Mouse (Mus musculus) layer of hippocampus, postnatal 10 days (tissue): ENCODE data around the gene Ttc28. TPM values are rescaled to one million over a fixed set of nuclear protein-coding genes. Genes with fewer than 3 reads are reported as not detected.

Experiments used
- DNase-seq, 2 experiments: peaks; one replicate each; pipeline ENCODE4 v3.0.0; 2021; ENCODE audit warnings: low spot score in 2 of 2
- total RNA-seq, 2 experiments: library from RNA; stranded (reverse); gene quantifications; 2 replicates each; pipeline ENCODE4 v1.2.3; 2021

Gene Ttc28
- total RNA-seq, 2 experiments from 2014 or later, result 29.6 to 32.7 TPM

DNA sequence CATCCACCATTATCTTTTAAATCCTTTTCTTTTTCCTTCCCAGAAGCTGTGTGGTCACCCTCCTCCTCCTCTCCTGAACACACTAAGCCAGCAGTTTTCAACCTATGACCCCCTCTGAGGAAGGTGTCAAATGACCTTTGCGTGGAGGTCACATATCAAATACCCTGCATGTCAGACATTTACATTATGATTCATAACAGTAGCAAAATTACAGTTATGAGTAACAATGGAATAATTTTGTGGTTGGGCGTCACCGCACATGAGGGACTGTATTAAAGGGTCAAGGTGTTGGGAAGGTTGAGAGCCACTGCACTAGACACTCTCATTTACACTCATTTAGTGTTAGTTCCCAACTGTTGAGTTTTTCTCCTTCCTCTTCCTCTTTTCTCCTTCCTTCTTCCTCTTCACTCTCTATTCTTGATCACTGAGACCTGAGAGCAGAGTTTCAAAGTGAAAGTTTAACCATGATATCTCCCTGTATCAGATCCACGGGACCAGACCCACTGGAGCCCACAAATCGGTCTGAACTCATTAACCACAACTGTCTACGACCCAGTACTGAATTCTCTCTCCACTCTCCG is 245.1 kb downstream of the Ttc28 start:
- DNase-seq, result no peak

DNA sequence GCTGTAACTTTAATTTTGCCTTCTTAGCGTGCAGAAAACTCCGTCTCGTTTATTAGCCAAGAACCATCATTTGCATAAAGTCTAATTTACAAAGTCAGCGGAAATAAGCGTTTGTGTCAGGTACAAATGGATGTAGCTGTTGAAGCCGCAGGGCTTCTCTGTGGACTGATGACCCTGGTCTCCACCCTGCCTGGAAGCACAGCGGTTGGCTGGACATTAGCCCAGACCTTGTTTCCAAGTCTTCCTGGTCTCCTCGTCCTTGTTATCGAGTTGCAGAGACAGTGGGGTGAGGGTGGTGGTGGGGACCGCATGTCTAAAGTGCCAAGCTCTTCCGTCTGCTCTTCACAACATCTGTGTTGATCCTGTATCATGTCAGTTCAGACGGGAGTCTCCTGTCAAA is 246.1 kb downstream of the Ttc28 start:
- DNase-seq, result no peak

DNA sequence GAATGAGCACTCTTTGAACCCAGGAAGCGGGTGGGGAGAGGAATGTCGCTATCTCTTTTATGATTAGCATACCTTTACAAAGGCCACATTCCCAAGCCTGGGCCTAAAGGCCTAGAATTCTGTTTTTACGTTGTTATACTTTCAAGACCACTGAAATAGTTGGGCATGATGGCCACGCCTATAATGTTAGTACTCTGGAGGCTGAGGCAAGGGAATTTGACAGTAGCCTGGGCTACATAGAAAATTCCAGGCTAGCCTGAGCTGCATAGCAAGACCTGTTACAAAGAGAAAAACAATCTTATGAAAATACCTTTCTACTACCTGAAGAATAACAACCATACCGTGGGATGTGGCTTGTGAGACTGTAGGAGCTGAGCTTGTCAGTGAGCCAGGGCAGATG is 248.2 kb downstream of the Ttc28 start:
- no peak for DNase-seq

DNA sequence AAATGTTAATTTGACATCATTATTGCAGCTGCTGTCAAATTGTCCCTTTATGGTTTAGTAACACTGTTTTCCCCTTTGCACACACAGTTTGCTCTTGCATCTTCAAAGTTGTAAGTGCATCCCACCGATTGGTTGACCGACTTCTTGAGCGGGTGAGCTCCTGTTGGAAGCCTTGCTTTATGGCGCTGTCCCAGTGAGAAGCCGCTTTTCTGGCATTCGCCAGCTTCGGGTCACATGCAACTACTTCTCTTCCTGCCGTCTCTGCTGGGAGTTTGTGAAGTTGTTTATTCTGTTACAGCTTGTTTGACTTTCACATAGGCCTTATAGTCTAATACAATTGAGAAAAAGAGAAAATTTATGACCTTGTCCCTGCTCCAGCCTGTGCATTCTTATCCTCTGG is 250.5 kb downstream of the Ttc28 start:
- no peak for DNase-seq

DNA sequence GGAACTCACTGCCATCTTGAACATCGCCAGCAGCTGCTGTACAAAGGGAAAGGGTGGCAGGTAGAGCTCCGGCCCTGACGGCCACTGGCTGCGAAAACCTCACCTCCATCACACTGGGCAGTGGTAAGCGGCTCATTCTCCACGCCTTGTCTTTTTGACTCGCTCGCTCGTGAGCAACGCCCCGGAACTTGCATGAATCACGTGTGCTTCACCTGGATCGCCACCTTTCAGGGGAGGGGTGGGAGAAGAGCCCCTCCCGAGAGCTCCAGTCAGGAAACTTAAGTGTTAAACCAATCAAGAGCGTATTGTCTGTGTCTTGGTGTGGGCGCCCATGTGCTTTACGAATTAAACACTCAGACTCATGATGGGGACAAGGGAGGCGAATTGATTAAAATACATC is 252.0 kb downstream of the Ttc28 start:
- DNase-seq, result no peak

DNA sequence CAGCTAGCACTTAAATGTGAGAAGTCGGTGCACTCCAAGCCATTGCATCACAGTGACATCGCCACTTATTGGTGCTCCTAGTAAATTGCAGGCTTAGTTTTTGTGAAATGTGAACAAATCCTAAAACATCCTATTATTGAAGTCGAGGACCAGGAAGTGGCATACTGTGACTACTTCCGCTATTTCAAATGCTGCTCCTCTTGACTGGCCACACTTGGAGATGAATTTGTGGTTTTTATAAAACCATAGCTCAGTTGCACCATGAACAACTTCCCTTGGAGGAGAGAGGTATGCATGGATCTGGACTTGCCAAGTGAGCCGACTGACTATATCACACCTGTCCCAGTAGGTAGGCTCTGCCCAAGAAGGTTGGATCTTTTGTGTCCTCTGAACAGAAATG is 253.5 kb downstream of the Ttc28 start:
- DNase-seq, result no peak

DNA sequence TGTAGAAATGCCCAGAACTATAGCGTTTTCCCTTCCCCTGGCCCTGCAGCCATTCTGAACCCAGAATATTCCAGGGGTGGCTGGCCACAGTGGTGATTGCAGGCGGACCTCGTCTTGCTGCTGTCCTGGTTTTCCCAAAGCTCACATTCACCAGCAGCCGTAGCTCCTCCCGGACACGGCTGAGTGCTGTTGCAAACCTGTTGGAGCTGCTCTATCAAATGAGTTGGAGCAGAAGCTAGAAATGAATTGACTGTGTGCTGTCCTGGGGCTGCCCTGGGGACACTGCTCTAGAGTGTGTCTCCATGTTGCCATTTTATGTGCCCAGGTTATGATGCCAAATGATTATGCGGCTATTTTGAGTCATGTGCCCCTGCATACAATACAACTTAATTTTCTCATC is 254.2 kb downstream of the Ttc28 start:
- DNase-seq, result no peak

DNA sequence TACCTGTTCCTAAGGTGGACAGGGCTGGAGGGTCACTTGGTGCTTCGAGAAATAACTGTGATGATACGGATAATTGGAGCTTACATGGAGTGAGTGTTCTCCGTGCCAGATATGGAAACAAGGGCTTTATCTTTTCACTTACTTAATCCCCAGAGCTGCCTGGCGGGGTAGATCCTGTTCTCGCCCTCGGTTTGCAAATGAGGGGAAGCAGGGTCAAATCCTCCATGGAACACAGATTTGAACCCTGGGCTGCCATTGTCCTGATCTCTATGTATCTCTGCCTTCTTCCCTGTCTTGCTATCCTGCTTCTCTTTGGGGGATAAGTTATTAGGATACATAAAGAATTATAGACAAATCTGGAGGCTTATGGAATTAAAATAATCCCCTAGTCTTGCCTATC is 257.7 kb downstream of the Ttc28 start:
- no peak for DNase-seq

DNA sequence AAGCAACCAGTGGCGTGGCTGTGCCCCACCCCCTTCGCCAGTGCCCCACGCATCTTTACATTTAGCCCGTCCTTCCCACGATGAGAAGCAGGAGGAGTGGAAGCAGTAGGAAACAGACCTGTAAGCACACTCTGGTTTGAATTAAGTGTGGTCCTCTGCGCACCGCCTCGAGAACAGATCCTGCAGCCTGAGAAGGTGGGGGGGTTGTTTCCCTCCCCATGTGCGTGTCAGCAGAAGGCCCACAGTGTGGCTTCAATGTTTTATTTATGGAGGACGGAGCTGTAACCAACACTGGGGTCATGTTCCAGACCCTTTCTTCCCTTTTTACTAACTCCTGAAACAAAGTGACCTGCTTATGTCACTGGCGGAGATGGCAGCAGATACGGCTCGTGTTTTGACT is 258.1 kb downstream of the Ttc28 start:
- DNase-seq, result no peak

DNA sequence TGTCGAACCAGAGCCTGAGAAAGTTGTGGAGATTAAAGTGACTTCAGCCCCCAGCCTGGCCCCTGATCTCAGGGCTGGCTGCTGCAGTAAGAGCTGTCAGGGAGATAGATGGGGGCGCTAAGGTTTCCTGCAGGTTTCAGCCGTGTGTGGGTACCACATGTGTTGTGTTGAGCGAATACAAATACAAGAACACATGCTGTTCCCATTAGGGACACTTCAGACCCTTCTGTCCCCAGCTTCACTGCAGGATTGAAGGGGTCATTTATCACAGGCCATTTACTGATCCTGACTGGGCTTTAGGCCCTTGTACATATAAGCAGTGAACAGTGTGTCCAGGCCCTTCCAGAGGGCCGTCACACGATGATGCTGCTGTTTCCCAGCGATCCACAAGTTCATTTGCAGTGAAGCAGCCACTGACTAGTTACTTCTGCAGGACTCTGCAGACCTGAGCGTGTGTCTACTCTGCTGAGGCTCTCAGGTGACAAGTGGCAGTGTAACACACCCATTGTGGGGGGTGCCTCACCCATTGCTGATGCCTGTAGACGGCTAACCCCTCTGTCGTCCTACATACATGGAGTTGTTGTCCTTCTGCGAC is 258.7 kb downstream of the Ttc28 start:
- DNase-seq, result no peak

DNA sequence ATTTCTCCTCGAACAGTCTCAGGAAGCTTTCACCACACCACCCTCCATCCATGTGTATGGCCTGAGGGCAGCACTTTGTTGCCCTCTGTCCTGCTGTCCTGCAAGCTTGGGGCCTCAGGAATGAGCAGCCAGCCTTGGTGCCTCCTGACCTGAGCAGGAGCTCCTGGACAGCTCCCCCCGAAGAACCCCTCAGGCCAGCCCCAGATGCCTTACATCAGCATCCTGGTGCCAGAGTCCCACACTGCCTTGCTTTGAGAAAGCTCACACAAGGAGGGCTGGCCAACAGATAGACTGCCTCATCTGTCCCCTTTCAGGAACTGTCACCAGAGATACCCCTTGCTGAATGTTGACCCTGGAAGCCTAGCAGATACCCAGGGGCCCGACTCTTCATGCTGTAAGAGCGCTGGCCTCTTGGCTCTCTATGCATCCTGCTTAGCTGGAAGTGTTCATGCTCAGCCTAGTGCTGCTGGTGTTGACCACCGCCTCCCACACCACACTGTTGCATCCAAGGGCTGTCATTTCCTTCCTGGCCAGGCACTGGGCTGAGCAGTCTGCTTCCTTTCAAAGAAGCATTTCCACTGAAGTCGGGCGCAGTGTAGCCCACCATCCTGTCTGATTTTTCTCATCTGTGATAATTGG is 259.4 kb downstream of the Ttc28 start:
- no peak for DNase-seq

DNA sequence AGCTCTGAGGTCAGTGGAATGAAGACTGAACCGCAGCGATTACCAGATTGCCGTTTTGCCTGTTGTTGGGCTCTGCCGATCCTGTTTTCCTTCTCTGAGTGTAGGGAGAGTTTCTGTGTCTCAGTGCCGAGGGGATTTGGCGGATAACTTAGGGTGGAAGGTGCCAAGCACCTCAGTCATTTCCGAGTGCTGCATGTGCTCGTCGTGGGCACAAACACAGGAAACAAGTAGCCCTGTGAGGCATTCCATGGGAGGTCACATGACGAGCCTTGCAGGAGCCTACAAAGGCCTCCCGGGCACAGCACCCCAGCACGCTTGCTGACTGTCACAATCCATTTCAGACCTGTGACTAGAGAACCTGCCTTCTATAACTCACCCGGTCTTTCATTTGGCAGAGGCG is 260.0 kb downstream of the Ttc28 start:
- no peak for DNase-seq

DNA sequence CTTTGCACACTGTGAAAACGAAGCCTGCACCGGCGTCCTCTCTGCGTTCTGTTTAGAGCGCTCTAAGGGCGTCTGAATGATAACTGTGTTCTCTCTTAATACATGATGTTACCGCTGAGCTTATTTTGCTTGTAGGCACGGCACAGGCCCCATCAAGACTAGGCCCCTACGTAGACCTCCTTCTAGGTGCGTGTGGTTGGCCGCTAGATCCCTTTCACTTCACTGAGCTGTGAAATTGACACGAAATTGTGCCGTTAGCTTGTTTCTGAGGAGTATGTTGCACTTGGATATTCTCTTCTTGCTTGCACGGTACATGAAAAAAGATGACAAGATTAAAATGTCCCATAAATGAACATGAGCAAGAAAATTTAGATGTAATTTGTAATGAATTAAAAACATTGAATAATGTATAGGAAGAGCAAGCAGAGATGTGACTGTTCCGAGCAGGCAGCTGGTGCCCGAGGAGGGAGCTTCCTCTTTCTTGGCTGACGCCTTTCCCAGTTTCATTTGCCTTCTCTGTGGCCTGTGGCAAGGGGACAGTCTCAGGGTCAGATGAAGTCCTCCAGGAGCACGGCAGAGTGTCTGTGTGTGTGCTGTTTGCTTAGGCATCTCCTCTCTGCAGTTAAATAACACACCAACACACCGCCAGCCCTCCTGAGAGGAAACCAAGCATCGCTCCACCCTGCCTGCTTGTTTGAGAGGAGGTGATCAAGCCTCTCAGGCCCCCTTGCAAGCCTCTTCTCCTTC is 261.7 kb downstream of the Ttc28 start:
- DNase-seq, result no peak

DNA sequence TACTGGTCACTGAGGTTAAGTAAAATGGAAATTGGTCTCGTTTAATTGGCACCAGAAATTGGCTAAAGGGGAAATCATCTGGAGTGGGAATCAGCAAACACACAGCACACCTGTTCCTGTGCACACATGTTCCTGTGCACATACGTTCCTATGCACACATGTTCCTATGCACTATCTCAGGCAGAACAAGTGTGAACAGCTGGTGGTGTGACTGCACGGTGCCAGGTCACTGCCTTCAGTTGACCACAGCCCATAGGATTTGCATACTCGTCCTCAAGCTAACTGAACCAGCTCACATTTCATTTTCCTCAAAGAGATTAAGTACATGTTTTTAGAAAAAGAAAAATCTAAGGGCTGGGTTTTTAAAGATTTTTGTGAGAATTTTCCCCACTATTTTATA is 263.2 kb downstream of the Ttc28 start:
- DNase-seq, result no peak

DNA sequence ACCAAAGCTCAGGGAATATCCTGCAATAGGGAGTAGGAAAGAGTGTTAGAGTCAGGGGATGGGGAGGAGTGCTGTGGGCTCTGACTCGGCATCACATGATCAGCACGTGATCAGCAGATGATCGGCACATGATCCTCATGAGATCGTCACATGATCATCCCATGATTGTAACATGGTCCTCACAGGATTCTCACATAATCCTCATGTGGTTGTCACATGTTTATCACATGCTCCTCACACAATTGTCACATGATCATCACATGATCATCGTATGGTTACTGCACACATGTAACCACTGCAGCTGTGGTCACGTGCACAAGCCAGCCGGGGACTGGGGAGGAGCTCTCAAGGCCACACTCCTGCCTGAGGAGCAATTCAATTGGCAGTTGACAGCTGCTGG is 264.8 kb downstream of the Ttc28 start:
- no peak for DNase-seq

DNA sequence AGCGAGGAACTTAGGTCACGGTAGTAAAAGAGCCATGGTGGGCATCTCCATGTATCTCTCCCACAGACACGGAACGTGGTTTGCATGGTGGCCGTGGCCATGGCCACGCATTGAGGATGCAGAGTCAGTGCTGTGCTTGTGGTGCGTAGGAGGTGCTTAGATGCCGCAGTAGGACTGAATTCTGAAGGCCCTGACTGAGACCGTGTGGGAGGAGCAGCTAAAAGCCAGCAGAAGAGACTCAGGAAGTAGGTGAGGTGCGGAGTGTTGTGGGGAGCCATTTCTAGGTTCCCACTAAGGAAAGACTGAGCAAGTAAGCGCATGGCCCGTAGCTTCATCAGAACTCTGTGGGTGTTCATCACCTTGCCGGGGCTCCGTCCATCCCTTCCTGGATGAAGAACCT is 271.0 kb downstream of the Ttc28 start:
- DNase-seq, result no peak

DNA sequence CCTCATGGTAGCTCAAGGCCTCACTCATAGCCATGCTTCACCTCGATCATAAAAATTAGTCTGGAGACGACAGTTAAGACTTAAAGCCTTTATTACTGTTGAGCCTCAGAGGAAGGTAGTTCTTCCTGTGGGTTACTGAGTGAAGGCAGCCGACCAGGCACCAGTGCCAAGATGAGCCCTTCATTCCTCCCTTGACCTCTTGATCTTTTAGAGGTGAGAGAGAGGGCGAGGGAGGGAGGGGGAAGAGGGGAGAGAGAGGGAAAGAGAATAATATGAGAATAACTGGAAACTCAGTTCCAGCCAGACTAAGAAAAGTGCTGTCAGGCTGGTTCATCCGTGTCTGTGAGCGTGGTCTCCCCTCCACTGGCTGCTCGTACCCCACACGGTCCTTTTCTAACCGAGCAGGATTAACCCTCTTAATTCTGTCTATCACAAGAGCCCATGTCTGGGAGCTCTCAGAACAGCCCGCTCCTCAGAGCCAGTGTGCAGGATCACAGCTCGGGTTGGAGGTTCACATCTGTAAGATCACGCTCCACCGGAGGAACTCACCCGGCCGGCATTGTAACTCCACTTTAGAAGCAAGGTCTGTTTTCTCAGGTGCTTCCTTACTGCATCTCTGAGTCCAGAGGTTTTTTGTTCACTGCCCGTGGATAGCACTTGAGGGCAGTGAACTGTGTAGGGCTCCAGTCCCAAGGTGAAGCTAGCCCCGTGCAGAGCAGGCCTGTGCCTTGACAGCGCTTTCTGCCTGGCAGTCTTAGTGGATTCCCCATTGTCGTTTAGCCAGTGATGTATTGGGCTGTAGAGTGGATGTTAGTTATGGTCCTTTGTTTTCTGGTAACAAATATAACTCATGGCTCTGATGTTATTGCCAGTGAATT is 272.5 kb downstream of the Ttc28 start:
- DNase-seq, result no peak

DNA sequence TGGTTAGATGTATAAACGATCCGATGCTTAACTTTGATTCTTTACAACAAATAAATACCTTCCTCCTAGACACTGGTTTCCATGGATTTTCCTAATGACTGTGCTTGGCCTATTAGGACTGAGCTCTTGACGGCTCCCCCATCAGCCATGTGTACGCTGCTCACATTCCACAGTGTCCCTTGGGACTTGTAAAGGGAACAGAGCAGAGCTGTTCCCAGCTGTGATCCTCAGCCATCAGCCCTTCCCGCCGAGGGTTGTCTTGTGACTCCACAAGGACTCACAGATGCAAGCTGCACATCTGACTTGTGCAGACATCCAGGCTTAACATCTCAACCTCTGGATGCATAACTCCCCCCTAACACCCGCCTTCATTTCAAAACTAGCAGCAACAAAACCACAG is 275.0 kb downstream of the Ttc28 start:
- no peak for DNase-seq

DNA sequence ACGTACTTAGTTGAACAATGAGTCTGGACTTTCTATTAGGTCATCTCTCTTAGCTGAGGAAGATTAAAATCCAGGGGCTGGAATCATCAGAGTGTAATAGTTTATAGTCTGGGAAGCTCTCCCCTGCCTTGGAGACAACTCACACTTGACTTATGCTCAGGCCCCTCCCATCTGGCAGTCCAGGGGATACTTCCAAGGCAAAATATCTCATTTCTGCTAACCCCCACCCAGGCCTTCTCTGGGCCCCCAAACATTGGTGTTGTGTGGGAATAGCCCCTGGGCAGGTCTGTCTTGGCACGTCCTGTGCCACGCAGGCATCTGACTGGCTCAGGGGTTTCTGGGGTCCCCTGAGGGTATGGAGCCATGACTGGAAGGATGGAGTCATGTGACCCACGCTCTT is 275.7 kb downstream of the Ttc28 start:
- no peak for DNase-seq

DNA sequence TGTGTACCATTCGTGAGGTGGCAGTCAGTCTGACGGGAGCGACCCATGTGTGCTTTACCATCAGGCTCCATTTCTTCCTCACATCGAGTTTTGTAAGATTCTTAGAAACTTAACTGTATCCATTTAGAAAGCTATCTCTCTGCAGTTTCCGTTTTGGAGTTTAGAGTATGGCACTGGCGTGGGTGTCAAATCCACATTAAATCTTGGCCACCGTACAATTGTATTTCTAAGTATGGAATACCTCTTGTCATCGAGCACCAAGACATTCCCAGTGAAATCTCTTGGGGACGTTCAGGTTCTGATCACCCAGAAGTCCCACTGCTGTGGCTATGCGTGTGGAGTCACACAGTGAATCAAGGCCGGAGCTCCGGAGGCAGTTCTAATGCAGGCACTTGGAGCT is 276.3 kb downstream of the Ttc28 start:
- DNase-seq, result no peak

DNA sequence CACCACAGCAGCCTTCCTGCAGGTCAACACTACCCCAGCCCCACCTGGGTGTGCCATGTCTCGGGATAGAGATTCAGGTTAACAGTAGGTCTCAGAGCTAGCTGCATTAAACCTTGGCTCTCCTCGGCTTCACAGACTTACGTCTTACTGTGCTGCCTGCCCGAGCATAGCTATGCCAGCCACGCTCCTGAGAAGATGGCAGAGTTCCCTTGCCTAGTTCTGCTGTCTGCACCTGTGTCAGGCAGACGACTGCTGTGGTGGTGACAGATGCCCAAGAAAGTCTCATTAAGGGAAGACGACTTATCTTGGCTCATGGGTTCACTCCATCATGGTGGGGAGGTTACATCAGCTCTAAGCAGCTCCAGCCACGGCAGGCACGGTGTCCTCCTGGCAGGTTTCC is 278.7 kb downstream of the Ttc28 start:
- DNase-seq, result no peak
